Mouse (Mus musculus) ZHBTc4 (cell line): ENCODE measurements at regions not wholly inside any gene's neighbourhood (a gene's known extent, or its start where the extent isn't known, plus 50 kb on each side); places are given as distances from the start of the nearest gene placed in this dataset.

ENCODE experiments used
- DNase-seq: peaks from one replicate; pipeline ENCODE4 v3.0.0-alpha.2; 2011; ENCODE audit warnings: low read depth, low spot score

DNA sequence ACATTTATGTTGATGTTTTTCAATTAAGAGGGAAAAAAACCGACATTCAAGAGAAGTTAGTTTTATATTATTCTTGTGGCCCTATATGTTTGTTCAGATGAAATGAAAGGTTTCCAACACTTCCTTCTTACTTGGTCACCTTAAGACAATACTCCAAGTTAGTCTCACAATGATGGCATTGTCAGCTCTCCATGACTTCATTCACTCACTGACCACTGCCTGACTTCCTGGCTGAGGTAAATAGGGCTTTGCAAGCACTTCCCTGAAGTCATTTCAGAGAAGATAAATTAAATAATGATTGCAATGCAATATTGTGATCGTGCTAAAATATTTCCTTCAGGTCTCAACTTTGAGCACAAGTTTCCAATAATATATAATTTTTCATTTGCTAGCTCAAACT is 197.9 kb upstream of the Cep162 start:
- DNase-seq: no peak

DNA sequence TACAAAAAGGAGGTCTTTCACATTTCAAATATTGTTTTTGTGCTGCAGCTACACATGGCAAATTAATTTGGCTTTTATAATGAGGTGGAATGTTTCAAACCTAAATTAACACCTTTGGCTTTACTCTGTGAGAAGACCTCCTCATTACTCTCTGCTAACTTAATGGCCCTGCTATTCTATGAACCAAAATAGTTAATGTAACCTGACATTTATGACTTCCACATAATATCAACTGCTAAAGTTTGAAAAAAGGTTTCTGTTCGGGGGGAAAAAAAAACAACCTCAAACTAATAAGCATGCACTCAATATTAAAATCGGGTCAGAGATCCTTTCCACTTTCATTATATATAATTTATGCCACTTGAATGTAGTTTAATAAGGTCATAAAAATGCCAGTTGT is 197.2 kb upstream of the Cep162 start:
- no peak for DNase-seq

DNA sequence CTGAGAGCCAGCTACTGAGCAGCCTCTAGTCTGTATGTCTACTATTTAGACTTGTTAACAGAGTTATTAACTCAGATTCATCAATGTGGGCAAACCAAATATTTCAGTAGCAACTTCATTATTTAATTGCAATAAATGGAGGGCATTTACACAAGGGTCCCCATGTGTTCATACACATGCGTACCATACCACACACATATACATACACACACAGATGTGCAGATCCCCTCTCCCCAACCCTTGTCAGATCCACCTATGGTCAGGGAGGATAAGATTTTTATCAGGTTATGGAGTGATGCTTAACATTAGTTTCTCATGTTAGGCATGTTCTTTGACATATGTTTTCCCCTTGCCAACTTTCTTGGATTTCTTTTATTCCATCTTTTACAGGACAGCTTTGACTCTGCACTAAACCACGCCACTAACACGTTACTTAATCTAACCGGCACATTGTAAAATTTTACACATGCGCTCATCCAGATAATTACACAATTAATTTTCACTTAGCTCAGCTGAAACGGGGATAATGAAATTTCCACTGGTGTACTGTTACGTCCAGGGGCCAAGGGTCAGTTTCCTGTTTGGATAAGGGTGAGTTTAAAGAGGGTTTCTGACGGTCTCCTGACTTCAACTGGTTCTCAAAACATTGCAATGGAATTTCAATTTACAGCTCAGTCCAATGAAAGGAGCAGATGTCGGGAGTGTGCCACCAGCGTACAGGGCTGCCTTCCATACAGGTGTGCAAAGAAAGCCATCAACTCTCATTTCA is 188.3 kb upstream of the Cep162 start:
- no peak for DNase-seq

DNA sequence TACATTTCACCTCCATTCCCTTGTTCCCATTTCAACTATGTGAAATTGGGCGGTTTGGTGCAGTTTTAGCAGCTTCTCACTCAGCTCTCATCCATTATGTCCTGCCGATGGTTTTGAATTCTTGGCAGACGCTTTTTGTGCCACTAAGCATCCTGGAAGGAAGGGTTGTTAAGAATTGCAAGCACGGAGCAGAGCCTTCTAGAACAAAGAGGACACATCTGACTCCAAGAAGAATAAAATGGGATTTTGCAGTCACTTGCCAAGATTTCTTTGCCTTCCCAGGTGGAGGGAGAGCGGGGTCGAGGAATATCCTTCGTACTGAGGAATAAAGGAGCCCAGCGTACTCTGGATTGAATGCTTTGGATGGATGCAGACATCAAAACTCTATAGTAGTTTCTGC is 176.7 kb upstream of the Cep162 start:
- DNase-seq: peak; percentile 19

DNA sequence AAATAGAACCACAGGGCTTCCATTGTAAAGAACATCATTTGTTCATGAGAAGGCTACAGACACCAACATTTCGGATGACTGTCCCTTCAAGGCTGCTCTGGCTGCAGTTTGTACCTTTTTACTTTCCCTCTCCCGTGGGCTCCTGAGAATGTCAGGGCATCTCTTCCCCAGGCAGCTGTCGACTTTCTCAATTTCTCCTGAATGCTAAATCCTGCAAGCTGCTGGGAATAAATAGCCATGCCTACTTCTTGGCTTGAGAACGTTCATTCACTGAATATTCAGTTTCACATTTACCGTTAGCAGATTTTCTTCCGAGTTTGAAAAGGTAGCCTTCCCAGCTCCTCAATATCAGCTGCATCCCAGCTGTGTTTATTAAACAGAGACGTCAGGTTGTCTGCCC is 176.2 kb upstream of the Cep162 start:
- no peak for DNase-seq

DNA sequence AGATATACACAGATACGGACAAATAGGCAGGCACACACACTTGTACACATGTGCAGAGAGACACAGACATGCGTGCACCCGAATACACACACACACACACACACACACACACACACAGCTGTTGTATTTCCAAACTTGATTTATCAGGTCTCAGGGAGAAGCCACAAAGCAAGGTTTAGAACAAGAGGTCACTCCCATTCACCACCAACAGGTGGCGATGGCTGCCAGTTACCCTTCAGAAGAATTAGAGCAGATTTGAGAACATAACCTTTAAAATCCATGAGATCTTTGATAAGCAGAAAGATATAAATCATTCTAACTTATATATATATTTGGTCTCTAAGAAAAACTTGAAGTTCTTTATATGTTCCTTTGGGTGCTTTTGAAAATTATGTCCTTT is 169.9 kb upstream of the Cep162 start:
- peak; percentile 72 for DNase-seq

DNA sequence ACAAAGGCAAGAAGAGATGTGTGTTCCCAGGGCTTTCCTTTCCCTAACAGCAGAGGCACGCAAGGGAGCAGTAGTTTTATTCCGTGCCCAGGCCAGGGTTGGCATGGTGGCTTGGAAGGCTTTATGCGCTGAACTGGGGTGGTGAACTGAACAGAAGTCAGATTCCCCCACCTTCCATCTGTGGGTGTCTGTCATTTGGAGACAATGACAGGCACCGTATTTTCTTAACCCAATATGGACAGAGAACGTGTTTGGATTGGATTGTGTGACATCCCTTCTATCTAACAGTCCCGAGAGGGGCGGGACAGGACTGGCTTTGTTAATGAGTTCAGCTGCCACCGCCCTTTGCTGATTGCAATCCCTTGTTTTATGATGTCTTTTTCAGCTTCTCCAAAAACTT is 165.8 kb upstream of the Cep162 start:
- DNase-seq: no peak

DNA sequence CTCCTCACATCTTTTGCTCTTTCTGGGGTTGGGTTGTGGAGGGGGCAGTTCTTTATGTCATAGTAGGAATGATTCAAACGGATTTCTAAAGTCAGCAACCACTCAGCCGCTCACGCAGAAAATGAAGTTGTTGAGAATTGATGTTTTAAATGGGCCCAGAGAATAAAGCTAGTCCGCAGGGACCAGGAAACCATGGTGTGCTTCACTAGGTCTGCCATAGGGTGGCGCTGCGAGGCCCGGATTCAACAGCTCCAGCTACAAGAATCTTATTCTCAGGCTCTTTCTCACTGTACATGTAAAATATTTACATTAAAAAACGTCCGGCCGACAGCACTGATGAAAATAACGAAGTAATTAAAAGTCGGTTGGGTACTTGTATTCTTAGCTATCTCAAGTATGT is 164.0 kb upstream of the Cep162 start:
- DNase-seq: peak; percentile 65

DNA sequence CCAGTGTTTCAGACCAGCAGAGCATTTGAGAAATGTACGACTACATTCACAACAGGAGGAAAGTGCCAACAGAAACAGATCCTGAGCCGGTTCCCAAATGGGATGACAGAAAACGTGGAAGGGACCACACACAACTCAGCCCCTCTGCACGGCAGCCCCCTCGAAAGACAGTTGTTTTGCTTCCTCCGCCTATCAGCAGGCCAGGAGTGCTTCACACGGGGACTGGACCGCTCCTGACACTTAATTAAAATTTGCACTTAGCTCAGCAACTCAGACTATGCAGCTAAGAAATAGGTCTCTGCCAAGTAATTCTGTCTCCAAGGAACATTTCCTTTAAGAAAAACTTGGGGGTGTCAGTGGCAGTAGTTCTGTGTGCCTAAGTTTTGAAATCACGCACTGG is 157.6 kb upstream of the Cep162 start:
- DNase-seq: no peak

DNA sequence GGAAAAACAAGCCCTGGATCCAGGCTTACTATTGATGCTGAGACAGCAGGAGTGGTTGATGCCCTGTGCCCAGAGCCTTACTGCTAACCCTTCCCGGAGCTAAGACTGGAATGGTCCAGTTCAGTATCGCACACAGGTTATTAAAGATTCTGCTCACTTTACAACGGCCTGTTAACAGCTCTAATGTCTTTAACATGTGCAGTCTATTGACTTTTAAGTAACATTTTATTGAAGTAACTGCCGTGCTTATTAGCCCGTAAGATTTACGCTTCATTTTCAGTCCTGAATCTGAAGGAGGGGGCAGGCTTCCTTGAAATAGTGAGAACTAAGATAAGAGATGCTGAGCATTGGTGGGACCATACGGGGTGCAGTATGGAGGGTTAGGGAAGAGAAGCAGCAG is 155.7 kb upstream of the Cep162 start:
- DNase-seq: no peak

DNA sequence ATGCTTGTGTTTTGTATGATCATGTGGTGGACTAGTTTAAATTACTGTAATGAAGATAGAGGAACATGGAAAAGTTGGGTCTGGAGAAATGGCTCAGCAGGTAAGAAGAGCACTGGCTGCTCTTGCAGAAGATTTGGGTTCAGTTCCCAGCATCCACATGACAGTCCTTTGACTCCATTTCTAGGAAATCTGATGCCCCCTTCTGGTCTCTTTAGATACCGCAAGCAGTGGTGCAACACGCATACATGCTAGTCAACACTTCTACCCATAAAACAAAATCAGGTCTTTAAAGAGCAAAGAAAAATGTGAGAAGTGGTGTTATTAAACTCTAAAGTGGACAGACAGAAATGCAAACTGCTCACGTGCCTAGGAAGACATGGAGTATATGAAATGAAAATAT is 154.4 kb upstream of the Cep162 start:
- DNase-seq: peak; percentile 35

DNA sequence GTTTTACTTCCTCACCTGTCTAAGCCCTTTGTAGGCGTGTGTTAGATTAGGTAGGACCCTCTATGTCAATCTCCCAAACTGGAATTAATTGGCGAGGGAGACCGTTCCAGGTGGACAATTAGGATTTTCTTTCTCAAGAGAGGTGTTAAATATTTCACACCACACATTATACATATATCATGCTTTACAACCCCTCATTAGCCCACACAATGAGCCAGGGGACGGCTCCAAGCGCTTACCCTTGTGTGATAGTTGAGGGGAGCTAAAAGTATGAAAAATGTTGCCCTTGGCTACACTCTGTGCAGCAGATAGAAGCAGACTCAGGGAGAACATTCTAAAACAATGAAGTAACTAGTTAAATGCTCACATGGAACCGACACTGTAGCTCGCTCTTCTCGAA is 153.5 kb upstream of the Cep162 start:
- DNase-seq: no peak

DNA sequence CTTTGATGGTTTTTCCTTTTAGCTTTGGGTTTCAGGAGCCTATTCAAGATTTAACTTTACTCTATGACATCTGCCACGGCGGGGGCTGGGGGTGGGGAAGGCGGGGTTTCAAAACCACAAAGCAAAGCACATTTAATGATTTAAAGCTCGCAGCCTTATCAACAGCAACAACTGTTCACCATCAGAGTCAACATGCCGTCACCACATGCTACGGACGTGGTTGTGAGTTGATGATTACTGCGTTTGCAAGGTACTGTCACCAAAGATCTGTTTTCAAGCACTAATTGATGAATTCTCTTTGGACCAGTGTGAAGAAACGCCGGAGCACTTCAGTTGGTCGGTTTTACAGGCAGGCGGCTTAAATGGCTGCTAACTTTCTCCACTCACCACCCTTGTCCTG is 151.1 kb upstream of the Cep162 start:
- no peak for DNase-seq

DNA sequence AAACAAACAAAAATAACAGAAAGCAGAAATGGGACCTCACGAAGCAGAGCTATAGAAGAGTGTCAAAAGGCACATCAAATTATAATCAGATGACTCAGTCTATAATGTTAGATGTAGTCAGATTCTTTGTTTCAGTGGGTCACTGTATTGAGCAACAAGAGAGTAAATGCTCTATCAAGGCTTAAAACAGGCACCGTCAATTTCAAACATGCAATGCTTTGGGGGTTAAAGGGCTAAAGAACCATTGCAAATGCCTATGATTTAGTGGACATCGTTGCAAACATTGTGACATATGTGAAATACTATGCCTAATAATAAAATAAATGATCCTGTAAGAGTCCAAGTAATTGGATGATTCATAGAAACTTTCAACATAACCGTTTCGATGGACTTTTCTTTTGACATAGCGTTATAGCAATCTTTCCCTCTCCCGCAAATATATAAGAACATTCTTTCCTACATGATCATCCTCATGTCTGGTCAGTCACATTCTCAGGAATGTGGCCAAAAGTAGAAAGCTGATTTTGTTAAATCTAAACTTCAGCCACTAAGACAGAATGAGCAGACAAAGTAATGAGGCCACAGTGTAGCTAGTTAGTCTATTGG is 149.9 kb upstream of the Cep162 start:
- no peak for DNase-seq

DNA sequence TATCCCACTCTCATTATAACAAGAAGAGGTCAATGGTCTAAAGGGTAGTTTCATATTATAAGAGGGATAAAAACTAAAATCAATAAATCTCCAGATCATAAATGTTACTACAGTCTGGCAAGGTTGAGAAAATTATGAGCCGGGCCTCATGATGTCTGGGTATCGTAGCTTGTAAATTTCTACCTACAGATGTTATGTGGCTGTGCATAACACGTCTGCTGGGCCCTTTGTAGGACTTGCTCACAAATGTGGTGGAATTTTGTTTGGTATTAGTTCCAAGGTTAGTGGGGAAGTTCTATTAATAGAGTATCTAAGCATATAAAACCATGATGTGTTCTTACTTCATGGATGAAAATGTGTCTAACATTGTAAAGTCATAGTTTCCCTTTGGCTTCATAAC is 146.7 kb upstream of the Cep162 start:
- no peak for DNase-seq

DNA sequence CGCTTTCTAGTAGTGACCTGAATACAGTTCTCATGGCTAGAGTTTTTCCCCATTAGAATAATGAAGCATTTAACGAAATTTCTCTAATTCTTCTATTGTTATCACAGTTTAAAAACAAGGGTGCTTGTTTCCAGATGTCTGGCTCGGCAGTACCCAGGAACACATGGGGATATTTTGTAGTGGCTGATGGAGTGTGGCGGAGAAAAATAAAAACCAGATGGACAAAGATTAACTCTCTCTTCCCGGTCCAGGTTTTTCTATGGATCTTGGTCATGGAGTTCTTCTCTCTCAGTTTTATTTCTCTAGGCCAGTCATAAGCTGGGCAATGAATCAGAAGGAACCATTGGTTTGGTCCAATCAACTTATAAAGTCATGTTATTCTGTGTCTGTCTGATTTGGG is 132.2 kb upstream of the Cep162 start:
- no peak for DNase-seq

DNA sequence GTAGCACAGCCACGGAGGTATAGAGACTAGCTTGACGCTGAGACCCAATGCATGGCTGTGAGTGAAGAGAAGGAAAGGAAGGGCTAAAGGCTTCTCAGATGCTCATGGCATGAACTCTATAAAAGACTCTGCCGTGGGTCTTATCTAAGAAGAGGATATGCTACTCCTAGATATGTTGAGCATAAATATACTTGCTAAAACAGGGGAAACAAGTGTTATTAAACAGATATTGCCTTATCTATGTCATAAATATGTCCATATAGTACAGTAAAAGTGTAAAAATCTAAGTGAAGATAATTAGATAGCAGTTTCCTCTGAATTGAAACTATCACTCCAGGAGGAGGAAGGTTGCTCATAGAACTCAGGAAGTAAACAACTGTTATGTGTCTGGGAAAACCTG is 128.2 kb upstream of the Cep162 start:
- no peak for DNase-seq

DNA sequence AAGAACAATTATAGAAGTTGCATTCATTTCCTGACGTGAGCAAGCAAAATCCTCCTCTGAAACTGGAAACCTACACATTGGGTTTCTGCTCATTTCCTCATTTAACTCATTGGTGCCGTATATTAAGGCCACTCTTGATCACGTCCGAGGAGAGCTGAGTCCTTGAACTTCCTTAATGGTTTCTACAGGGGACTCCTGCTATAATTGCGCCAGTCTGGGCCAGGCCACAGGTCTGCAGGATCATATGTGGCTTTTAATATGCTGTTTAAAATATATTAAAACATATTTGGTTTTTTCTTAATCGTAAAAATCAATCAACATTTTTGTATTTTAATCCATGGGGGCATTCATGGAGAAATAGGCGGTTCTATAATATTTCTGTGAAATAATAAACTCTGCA is 122.6 kb upstream of the Cep162 start:
- no peak for DNase-seq

DNA sequence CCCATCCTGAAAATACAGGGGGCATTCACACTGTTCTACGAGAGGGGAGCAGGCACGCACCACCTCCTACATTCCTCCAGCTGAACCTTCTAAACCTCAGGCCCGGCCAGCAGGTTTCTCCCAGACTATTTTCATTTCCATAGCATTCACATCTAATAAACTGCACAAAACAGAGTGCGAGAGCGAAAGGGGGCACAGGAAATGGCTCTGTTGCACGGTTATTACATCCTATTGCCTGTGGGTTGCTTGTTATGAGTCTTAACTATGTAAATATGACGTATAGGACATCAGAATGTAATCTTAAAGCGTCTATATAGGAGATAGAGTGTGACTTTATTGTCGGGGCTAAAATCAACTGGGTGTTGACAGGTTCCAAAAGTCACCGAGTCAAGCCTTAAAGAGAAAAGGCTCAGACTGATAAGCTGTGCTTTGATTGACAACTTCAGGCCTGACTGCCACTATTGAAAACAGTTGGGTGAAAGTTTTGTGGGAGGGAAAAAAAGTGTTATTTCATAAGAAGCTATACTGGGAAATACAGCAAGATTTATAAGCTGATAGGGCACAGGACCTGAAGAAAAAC is 121.5 kb upstream of the Cep162 start:
- no peak for DNase-seq

DNA sequence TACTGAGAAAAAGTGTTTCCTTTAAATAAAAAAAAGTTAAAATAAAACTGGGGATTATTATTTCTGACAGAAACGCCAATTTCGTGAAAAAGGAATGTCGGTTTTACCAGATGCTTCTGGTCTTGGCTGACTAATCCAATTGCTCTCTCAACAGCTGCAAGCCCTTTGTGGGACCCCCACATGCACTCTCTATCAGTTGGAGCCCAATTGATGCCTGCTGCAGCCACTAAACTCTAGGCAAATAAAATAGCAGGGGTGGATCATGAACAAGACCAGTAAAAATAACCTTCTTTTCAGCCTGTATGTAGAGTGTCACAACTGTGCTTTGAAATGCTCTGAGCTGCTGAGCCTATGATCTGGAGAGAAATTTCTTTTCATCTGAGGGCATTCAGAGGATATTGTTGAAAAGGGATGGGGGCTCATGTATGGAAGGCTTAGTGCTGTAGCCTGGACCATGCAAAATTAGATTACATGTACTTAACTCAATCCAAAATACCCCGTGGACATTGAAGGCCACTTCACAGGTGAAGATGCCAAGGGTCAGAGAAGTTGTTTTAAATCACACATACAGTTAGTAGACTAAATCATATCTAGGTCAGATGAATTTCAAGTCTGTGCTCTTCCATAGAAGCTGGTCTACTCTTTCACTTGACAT is 117.0 kb upstream of the Cep162 start:
- no peak for DNase-seq

DNA sequence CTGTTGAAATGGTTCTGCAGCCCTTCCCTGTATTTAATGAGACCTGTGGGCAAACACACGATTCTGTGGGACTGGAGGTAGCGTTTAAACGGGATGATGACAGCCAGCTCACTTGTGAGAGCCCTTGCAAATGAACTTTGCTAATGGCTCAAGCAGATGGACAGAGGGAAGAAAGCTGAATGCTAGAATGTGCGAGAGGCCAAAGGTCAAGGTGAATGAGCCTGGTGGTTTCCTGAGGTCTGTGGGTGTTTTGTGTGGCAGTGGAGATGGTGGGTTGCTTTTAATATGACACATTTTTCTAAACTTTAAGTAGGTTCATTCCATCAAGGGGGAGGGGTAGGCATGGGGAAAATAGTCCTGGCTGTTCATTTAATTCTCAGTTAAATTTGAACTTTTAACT is 113.7 kb upstream of the Cep162 start:
- no peak for DNase-seq

DNA sequence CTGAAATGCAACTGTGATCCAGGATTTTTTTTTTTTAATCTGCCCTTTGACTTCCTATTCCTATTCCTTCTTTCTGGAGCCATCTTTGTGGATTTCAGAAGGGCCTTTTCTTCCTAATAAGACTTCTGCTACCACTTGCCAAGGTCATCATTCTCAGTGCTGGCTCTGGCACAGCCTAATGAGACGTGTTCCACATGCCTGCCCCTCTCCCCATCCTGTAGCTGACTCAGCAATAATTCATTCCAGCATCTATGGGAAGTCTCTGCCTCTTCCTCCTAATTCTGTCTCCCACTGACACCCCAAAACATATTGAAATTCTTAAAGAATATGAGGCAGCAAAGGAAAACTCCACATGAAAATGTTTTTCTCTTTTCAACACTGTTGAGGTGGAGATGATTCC is 91.7 kb upstream of the Cep162 start:
- DNase-seq: no peak
